Mouse (Mus musculus) kidney, adult 11 months (tissue): ENCODE measurements around the gene Gm2042.
"Not testable (repeated sequence)": the region's sequence is repeated elsewhere in the genome, so short reads cannot be mapped to it uniquely, and the experiment has no call there.

Experiments used
- DNase-seq: peaks from one replicate; pipeline ENCODE4 v3.0.0; 2022

Gene Gm2042

GRCm38 (mm10) chr12:87953780-87954179 is at the start of gene Gm2042:
Gm2042 (plus strand) TSS chr12:87954080.
- DNase-seq = not testable (repeated sequence)

GRCm38 (mm10) chr12:87919721-87920120 is 34.2 kb upstream of the Gm2042 start, which contains the start of gene Gm2035:
Gm2035 (minus strand) TSS chr12:87919857.
- not testable (repeated sequence) for DNase-seq

- not testable (repeated sequence) for DNase-seq
These were observed 30.1 kb downstream of the Gm2042 start for GRCm38 (mm10) chr12:87984000-87984399.

- not testable (repeated sequence) for DNase-seq
These were observed 50.2 kb downstream of the Gm2042 start for GRCm38 (mm10) chr12:88004118-88004517.
